Mouse (Mus musculus): ENCODE data around the gene Rnf220.

The Rnf220 gene

DNA sequence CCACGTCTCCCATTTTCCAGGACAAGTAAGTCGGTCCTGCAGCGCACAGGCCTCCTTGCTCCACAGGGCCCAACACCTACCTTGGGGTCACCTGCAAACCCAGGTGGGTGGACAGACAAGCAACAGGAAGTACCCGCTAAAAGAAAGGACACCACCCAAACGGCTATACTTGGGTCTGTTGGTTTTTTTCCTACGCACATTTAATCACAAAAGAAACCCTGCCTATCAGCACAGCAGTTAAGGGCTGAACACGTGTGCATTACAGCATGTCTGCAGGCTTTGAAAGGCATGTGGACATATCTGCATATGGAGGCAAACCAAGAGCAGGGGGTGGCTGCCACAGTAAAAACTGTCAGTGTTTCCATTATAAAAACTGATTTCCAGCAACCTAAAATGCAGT, 10.7 kb downstream of the Rnf220 start:
- DNase-seq = peak; percentile 86

DNA sequence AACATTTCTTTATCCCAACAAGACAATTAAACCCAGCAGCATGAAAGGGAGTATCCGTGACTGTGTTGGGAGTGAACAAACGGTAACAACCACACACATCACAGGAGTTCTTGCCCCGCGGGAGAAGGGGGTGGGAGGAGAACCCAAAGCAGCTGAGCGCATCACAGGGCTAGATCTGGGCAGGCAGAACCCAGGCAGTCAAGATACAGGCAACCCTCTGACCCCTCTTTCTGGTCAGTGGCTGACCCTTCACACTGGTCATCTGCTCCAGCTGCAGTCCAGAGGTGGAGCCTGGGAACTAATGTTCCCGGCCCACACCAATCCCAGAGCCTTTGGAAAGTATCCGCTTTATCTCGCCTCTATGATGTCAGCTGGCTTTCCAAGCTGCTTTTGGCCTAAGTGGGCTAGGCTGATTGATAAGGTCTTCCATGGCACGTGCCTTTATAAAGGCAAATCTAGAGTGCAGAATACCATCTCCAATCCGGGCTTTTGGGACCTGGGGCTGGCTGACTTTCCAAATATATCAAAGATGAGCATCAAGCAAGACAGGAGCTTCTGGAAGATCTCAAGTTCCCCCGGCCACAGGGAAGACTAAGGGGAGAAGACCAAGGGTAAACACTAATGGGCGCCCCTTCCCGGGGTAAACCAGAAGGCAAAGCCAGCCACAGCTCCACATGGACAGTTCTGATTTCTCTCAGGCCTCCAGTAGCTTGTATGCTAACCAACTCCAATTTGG, 11.6 kb downstream of the Rnf220 start:
- peak; percentile 88 for DNase-seq

DNA sequence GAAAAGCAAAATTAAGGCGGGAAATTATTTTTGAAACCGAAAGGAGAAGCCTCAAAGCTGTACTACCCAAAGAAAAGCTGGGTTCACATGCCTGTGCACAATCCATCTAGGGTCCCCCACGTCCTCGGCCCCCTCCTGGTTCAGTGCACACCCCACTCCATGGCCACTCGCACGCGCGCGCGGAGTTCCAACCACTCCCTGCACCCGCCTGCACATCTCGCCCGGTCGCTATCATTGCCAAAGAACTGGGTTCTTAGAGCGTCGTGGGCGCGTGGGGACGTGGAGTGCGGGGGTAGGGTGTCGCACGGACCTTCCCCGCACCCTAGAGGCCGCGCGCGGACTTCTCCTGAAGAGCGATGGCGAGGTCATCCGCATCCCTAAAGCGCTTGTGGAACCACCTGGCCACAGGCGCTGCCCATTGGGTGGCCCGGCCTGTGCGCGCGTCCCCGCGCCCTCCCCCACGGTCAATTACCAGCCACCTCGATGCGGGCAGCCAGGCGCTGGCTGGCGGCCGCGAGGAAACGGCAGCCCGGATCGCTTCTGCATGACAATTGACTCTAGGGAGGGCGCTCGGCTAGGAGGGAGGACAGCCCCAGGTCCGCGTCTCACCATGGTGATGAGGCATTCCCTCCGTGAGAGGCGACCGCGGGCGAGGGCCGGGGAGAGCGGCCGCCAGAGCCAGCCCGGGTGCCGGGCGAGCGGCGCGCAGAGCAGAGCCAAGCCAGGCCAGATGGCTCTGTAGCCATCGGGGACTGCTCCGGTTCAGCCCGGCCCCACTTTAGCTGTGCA, 12.4 kb downstream of the Rnf220 start:
- peak; percentile 94 for DNase-seq

DNA sequence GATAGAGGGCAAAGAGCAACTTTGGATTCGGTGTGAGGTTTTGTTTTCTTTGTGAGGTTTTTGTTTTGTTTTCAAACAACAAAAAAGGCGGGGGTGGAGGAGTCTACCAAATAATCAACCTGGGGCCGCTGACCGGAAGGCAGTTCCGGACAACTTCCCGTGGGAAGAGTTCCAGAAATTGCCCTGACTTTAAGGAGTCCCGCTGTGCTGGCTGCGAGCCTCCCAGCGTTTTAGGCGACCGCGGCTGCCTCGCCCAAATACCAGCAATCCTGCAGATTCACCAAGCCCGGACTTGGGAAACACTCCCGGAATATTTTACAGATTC, 13.0 kb downstream of the Rnf220 start:
- peak; percentile 95 for DNase-seq

DNA sequence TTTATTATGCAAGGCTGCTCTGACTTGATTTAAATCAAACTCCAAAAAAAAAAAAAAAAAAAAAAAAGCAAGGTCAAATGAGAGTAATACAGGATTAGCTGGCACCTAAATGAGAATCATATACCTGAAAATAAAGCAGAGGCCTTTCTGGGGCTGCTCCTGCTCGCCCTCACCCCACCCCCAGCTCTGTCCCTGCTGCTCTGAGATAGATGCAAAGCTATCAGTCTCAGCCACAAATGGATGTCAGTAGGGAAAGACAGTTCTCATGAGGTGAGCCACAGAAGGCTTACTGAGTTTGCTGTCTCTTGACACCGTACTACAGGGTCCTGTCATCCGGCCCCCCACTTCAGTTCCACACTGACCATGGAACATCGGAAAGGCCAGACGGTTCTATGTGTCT, 14.7 kb downstream of the Rnf220 start:
- no peak for DNase-seq

DNA sequence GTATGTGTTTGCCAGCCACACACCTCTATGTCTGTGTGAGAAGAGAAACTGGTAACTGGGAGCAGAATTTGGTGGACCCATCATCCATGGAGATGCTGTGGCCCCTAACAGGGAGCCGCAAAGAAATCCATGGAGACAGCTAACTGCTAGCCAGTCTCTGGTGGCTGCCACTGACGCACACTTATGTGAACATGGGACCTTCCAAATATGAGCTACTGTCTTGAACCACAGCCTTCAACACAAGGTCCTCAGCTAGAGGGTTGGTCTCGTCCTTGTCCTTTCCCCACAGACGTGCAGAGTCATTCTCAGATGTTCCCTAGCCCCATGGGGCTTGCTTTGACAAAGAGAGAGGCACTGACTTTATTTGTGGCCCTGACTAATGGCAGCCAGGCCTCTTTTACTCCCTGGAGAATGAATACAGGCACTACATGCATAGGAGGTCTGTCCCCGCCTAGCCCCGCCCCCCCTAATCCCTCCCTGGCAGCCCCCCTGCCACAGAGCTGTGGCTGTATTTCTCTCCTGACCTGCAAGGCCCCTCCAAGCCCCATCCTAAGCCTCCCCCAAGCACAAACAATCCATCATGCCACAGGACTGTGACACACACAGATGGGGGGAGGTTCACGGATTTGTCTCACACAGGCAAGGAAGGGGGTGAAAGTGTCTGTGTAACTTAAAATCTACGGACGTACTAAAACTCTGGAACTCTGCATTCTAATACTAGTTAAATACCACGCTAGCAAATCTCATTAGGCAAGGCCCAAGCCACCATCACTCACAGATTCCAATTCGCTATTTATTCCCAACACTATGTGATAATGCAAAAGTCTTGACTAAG, 16.0 kb downstream of the Rnf220 start:
- peak; percentile 62 for DNase-seq

DNA sequence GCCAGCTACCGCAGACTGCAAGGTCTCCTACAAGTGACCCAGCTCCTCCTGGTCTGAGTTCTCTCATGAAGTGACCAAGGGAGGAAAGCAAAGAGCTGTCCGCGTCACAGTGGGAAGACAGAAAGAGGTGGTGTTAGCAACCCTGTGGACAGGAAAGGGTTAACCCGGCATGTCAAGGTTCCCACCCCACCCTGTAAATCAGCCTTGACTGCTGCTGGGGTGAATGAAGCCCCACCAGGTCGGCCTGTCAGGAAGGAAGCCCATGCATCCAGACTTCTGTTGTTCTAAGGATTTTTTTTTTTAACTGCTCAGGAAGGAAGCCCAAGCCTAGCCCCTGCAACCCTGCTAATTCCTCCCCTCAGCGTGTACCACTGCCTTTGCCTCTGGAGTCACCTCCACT, 16.9 kb downstream of the Rnf220 start:
- DNase-seq = no peak

DNA sequence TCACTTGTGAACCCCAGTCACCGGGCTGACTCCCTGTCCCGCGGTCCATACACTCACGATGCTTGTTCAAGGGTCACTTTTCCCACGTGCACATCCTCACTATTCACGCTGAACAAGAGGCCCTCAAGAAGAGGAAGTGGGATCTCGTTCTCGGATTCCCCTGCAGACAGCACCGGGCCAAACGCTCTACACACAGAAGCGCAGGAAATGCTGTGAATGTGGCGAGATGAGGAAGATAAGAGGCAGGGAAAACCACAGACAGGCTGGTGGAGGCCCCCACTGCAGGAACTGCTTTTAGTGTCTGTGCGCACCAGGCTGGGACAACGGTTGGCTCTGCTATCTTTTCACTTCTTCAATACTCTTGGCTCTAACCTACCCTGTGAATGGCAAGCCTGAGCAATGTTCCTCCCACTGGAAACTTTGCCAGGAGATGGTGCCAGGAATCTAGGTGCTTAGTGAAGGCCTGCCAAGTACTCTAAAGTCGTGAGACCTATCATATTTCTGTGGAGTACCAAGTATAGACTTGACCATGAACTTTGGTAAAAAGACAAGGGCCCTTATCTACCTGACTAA, 18.7 kb downstream of the Rnf220 start:
- peak; percentile 90 for DNase-seq

DNA sequence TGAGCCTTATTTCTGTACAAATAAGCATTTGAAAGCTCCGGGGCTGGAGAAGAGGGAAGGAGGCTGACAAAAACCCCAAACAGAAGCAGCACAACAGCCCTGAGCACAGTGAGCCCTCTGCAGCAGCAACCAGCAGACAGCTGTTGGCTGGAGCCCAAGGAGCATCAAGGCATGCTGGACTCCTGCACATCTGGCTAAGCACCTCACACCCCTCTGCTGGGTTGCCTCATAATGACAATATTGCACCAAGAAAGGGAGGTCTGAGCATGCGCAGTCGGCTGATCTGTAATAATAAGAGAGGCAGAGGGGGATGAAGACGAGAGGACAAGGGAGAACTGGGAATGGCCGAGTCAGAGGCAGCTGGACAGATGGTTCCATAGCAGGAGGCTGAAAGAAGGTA, 19.5 kb downstream of the Rnf220 start:
- DNase-seq = no peak

DNA sequence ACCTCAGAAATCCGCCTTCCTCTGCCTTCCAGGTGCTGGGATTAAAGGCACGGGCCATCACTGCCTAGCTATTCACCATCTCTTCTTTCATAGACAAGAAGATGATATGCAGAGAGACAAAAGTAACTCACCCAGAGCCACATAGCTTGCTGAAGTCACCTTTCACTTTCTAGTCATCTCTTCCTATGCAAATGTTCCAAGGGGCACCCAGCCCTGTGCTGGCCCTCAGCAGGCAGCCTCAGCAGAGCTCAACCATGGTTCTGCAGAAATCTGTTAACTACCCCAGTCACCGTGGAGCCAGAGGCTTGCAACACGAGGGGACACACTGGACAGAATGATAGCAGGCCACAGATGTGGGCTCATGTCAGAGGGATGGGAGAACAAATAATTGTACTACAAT, 20.1 kb downstream of the Rnf220 start:
- DNase-seq = no peak

DNA sequence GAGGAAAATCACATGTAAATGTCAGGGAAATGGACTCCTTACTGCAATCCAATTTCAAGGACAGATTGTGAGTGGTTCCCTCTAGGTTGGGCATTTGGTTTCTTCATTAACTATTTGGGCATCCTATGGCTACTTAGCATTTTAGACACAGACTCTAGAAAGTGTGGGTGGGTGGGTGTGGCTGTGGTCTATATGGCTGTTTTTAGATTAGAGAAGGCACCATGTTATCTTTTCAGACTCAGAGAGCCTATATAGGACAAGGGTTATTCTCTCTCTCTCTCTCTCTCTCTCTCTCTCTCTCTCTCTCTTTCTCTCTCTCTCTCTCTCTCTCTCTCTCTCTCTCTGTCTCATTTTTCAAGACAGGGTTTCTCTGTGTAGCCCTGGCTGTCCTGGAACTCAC, 20.5 kb downstream of the Rnf220 start:
- DNase-seq = no peak

DNA sequence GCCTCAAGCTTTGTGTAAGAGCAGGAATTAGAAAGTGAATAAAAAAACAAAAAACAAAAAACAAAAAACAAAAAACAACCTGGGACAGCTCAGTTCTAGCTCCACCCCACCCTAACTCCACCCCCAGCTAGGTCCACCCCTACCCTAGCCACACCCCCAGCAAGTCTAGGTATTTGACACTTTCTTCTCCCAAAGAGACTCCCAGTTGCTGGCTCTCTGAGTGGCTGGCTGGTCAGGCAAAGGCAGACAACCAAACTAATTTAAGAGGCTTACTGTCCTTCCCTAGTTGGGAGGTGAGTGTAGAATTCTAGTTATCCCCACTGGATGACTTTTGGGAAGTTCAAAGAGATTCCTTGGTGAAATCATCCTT, 22.9 kb downstream of the Rnf220 start:
- no peak for DNase-seq

DNA sequence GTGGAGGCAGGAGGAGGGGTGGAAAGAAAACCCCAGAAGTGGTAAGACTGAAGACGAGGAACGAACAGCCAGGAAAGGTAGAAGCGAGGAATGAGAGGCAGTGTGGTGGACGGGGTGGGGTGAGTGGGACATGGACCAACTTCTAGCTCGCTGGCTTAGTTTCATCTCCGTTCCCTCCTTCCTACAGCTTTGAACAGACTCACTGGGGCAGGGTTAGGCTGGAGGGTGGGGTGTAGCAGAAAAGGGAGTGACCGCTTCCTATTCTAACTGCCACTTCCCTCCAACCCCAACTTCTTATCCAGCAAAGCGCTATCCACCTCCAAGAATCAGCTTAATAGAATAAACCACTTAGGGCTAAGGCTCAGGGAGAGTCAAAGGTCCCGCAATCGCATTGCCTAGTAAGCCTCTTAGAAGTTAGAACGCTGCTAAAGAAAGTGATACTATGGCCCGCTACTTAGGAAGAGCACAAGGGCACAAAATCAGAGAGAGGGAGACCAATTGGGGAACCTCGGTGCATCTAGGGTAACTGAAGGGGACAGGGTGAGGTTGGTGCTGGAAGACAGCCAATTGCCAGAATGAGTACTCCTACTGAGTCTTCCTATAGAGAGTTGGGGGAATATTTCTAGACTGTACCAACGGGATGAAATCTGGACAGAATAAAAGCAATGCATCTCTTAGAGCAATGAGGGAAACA, 23.4 kb downstream of the Rnf220 start:
- peak; percentile 77 for DNase-seq

DNA sequence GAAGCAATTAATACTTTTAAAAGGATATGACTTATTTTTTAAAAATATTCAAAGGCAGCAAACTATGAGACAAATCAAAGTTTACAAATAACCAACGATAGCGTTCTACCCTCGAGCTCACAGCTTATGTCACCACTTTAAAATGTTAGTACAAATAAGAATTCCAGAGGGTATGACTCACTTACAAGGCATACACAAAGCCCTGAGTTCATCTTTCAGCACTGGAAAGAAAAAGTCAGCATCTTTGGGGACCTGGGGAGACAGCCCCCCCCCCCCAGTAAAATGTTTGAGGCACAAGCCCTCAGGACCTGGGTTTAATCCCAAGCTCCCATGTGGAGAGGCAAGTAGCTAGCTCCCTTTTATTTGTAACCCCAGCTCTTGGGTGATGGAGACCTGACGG, 27.4 kb downstream of the Rnf220 start:
- peak; percentile 65 for DNase-seq

DNA sequence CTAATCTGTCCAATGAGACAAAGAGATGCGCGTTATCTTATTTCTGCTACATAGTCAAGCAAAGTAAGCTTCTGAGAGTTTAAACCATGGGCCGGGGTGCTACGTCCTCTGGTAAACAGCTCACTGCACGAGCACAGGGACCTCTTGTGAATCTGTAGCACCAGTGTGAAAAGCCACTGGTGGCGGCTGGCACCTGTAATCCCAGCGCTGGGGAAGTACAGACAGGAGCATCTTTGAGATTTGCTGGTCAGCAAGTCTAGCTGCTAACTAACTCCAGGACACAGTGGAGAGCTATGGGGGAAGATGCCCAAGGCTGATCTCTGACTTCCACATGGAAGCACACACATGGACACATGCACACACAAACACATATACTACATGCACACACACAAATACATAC, 28.9 kb downstream of the Rnf220 start:
- peak; percentile 62 for DNase-seq

DNA sequence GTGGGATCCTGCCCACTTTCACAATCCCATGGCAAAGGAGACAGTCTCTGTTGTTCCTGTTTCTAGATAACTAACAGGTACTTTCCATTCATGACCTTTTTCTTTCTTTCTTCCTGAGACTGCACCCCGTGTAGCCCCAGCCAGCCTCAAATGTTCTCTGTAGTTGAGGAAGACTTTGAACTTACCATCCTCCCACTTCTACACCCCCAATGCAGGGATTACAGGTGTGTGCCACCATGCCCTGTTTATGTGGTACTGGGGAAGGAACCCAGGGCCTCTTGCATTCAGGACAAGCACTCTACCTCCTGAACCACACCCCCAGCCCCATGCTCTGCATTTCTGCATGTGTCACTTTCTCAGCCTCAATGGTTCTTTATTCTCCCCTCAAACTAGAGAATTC, 47.7 kb downstream of the Rnf220 start:
- peak; percentile 83 for DNase-seq

DNA sequence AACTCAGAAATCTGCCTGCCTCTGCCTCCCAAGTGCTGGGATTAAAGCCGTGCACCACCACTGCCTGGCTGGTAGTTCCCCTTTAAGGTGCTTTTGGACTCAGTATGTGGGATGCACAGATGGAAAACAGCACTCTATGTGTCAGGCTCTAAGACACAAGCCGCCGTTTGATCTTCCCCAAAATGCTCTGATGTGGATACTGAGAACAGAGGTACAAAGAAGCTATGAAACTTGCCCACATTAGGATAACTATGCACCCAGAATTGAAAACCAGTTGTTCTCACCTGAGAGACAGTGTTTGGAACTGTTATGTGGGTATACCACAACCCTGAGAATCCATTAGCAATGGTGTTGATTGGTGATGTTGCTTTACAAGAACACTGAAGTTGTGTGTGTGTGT, 48.9 kb downstream of the Rnf220 start:
- peak; percentile 63 for DNase-seq

DNA sequence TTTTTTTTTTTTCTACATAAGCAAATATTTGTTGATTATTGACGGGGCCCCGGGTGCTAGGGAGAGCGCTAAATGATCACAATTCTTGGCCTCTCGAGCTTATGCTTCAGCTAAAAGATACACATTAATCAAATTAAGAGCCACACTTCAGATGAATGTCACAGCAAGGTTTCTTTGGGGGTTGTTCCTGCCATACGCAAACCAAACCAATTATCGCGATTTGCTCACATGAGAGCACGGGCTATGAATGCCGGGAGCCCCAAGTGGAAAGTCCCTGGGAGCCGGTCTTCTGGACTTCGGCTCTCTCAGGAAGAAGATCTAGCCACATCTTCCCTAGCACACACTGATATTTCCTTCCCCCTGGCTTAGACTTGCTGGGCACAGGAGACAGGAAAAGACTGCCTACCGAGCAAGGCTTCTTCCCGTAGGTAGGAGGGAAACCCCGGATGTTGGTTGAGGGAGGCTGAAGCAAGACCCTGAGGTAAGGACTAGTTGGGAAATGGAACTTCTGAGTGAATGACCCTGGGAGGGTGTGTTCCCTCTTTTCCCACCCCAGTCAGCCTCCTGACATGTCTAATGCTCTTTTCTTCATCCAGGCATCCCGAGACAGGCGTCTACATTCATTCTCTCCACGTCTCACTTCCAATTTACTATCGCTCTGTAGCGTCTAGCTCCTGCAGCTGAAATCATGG, 51.2 kb downstream of the Rnf220 start:
- DNase-seq = peak; percentile 83

DNA sequence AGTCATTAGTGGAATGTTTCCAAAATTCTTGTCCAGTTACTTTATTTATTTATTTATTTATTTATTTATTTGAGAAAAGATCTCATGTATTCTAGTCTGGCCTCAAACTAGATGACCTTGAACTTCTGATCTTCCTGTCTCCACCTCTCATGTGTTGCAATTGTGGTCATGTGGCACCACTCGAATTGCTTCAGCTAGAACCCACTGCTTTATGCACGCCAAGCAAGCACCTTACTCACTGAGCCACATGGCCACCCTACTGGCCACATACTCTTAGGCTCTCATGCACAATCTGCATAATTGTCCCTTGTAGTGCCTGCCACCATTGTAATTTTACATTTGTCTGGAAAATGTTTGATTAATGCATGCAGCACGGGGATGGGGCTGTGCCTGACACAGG, 57.9 kb downstream of the Rnf220 start:
- peak; percentile 44 for DNase-seq

DNA sequence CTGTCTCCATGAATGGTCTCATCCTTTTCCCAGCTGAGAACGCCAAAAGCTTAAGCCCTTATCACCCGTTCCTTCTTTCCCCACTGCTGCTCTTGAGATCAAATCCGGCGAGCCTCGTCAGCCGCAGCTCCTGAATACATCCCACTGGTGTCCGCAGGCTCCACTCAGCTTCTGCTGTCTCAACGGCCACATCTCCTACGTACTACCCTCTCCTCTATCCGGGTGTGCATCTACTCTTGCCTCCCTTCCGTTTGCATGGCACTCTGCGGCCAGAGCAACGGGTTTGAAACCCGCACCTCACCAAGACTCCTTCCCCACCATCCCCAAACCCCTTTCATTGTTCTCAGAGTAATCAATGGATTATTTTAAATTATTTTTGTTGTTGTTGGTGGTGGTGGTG, 58.8 kb downstream of the Rnf220 start:
- DNase-seq = peak; percentile 31

DNA sequence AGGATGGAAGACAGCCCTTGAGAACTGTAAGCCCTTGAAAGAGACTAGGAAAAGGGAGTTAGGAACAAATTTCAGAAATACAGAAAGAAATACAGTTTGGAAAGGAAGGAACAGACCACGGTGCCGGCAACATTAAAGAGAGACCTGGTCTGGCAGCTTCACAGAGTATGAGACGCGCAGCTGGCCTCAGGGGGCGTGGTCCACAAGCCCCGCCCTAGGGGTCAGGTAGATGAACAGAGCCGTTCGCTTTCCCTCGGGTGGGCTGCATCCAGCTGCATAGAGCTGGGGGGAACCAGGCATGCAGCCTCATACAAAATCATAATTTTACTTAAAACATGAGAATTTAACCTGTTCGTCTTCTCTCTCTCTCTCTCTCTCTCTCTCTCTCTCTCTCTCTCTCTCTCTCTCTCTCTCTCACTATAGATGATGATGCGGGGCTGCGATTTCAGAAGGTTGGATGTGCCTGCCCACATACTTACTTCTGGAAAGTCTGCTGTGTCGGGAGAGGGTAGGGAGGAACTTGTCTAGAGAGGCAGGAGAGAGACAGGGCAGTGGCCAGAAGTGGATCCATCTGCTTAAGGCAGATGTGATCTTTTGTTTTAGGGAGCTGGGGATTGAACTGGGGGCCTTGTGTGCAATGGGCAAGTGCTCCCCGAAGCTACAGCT, 59.7 kb downstream of the Rnf220 start:
- DNase-seq = peak; percentile 54

DNA sequence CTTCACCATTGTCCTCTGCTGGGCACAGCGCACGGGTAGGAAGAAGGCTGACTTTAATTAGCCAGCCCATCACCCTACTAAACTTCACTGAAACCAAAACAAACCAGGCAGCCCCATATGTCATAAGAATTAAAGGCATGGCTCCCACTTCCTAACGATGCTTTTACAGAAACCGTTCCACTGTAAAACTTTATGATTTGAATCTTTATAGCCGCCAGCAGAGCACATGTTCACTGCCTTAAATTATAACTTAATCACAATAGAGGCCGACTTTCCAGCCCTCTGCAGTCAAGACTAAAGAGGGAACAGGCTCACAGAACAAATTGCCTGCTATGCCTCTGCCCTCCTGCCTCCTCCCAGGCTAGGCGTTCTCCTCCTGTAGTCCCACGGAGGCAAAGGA, 62.5 kb downstream of the Rnf220 start:
- no peak for DNase-seq

Measured in heart, adult 11 months (tissue).